Mouse (Mus musculus) cerebellum, adult 2 months (tissue): ENCODE data around the gene Nae1. TPM values are rescaled to one million over a fixed set of nuclear protein-coding genes. Genes with fewer than 3 reads are reported as not detected.

Experiments used
- DNase-seq, 2 experiments: peaks; one replicate each; pipeline ENCODE4 v3.0.0; 2021
- H3K27ac ChIP-seq: fragments of 200-500 bp; 2 replicates; pipeline ENCODE4 v1.5.1; 2012; ENCODE audit warnings: low read length, control low read depth, inconsistent platforms; ENCODE audit not compliant: insufficient read depth
- H3K27me3 ChIP-seq: fragments of 200-500 bp; 2 replicates; pipeline ENCODE4 v1.6.1; 2012; ENCODE audit warnings: inconsistent platforms, mild to moderate bottlenecking, low read length, moderate library complexity; ENCODE audit not compliant: control insufficient read depth, insufficient read depth
- H3K4me1 ChIP-seq: fragments of 200-500 bp; 2 replicates; pipeline ENCODE4 v1.6.1; 2011; ENCODE audit warnings: low read length; ENCODE audit not compliant: control insufficient read depth, insufficient read depth
- H3K4me3 ChIP-seq: fragments of 200-500 bp; replicated peaks from 2 replicates; pipeline ENCODE3; 2011; ENCODE audit warnings: mild to moderate bottlenecking, low read depth, low read length, control low read depth; ENCODE audit not compliant: insufficient read depth
- CTCF ChIP-seq: fragments of 200-500 bp; IDR thresholded peaks from 2 replicates; pipeline ENCODE4 v1.5.1; 2011; ENCODE audit warnings: low read depth, mild to moderate bottlenecking, control low read depth, low read length, moderate library complexity, borderline replicate concordance; ENCODE audit not compliant: insufficient read depth
- POLR2A ChIP-seq: fragments of 200-500 bp; IDR thresholded peaks from 2 replicates; pipeline ENCODE4 v1.6.1; 2011; ENCODE audit warnings: low read length, control low read depth, borderline replicate concordance; ENCODE audit not compliant: insufficient read depth
- WGBS: fragments of 180-500 bp; shearing (Covaris S2); methylation state at CpG from one replicate; pipeline ENCODE4 v1.1.7; 2018; 5-methylcytosine and 5-hydroxymethylcytosine counted together
- polyA plus RNA-seq: library from polyadenylated mRNA; depleted of rRNA; stranded (reverse); fragments of >200 nt; gene quantifications from 2 replicates; pipeline ENCODE4 v1.2.3, GENCODE M21; 2012

Gene Nae1
- polyA plus RNA-seq, 1 experiment = 96.1 TPM

GRCm38 (mm10) chr8:104560731-104561130, 26.3 kb upstream of the Nae1 start:
- no peak for DNase-seq
- Histone ChIP-seq H3K27me3 (no peaks in the 10 kb centered on the region), H3K4me1 (no peaks in the 10 kb centered on the region), H3K27ac (no peak overlapping the region), H3K4me3 (no peak overlapping the region)
- TF ChIP-seq CTCF (no peak), POLR2A (no peak)

- Histone ChIP-seq H3K27me3 (no peaks in the 10 kb centered on the region), H3K27ac (no peak overlapping the region), H3K4me1 (no peaks in the 10 kb centered on the region), H3K4me3 (no peak overlapping the region)
- no peak for DNase-seq
- TF ChIP-seq CTCF (no peak), POLR2A (no peak)
- 91% methylated on average over 7 of the region's 7 CpGs for WGBS
These were observed 22.8 kb upstream of the Nae1 start for GRCm38 (mm10) chr8:104557226-104557625.

GRCm38 (mm10) chr8:104555191-104555590, 20.8 kb upstream of the Nae1 start:
- WGBS = 58% methylated on average over 4 of the region's 4 CpGs
- H3K27ac ChIP-seq = no peak overlapping the region
- no peak for DNase-seq
- H3K27me3 ChIP-seq = no peaks in the 10 kb centered on the region
- no peak overlapping the region for H3K4me3 ChIP-seq
- no peaks in the 10 kb centered on the region for H3K4me1 ChIP-seq
- TF ChIP-seq POLR2A (no peak), CTCF (no peak)

GRCm38 (mm10) chr8:104543440-104544045, 9.1 kb upstream of the Nae1 start:
- Histone ChIP-seq H3K27me3 (no peaks in the 10 kb centered on the region), H3K4me1 (peaks cover 15% of the 10 kb centered on the region), H3K27ac (no peak overlapping the region), H3K4me3 (no peak overlapping the region)
- DNase-seq = no peak
- WGBS = 91% methylated on average over 8 of the region's 8 CpGs
- TF ChIP-seq POLR2A (no peak), CTCF (no peak)

- H3K27me3 ChIP-seq = no peaks in the 10 kb centered on the region
- TF ChIP-seq POLR2A (0 out of 2 replicates have a peak, but pooled peaks have one; percentile 26), CTCF (no peak)
- DNase-seq = peak; percentile 64 to 69
- WGBS = 2% methylated on average over 11 of the region's 11 CpGs
- peaks cover 15% of the 10 kb centered on the region for H3K4me1 ChIP-seq
- peak overlapping the region; percentile 58 for H3K4me3 ChIP-seq
- peak overlapping the region; percentile 35 for H3K27ac ChIP-seq
These were observed 7.7 kb upstream of the Nae1 start for GRCm38 (mm10) chr8:104542160-104542559.

GRCm38 (mm10) chr8:104541515-104541880, 7.1 kb upstream of the Nae1 start:
- WGBS = 14% methylated on average over 8 of the region's 8 CpGs
- no peak overlapping the region for H3K27ac ChIP-seq
- DNase-seq = no peak
- H3K4me3 ChIP-seq = peak overlapping the region; percentile 58
- TF ChIP-seq CTCF = no peak
- no peak for TF ChIP-seq POLR2A
- H3K4me1 ChIP-seq = peaks cover 15% of the 10 kb centered on the region
- H3K27me3 ChIP-seq = no peaks in the 10 kb centered on the region

- Histone ChIP-seq H3K4me1 (peaks cover 15% of the 10 kb centered on the region), H3K4me3 (peak overlapping the region; percentile 58), H3K27ac (peak overlapping the region; percentile 49; the same call in 1 of the 2 replicates), H3K27me3 (no peaks in the 10 kb centered on the region)
- TF ChIP-seq POLR2A (no peak), CTCF (no peak)
- WGBS = under 1% methylated on average over 76 of the region's 76 CpGs
- DNase-seq = peak; percentile 55 to 69
These were observed 6.5 kb upstream of the Nae1 start for GRCm38 (mm10) chr8:104540710-104541514.

GRCm38 (mm10) chr8:104540238-104540637, 5.8 kb upstream of the Nae1 start:
- peak overlapping the region; percentile 58 for H3K4me3 ChIP-seq
- peaks cover 17% of the 10 kb centered on the region for H3K4me1 ChIP-seq
- 59% methylated on average over 7 of the region's 7 CpGs for WGBS
- no peak for DNase-seq
- H3K27ac ChIP-seq = no peak overlapping the region
- no peak for TF ChIP-seq CTCF
- no peak for TF ChIP-seq POLR2A
- H3K27me3 ChIP-seq = no peaks in the 10 kb centered on the region
